Mouse (Mus musculus): Measurements from ENCODE around the gene Zfp60. TPM values are rescaled to one million over a fixed set of nuclear protein-coding genes. Genes with fewer than 3 reads are reported as not detected.

The Zfp60 gene
- polyA plus RNA-seq (2012; ENCODE audit: insufficient read depth, insufficient read length, low replicate concordance, missing spikeins), result not detected in 2 replicates

GRCm38 (mm10) chr7:27731281-27731883 is at the start of gene Zfp60:
Zfp60 (plus strand) TSS chr7:27731389.
- Histone ChIP-seq H3K4me3 (ENCODE audit: insufficient read depth, low read depth, low read length) (peak within 1 kb of the TSS; percentile 66), H3K27ac (ENCODE audit: insufficient read depth, low read depth, low read length) (peak within 1 kb of the TSS; percentile 81), H3K4me1 (ENCODE audit: control insufficient read depth, insufficient read depth, low read length) (peaks cover 14% of the 10 kb centered on the region)
- under 1% methylated on average over 35 of the region's 35 CpGs for WGBS
- TF ChIP-seq POLR2A (IDR thresholded peaks at IDR 0.05; ENCODE audit: insufficient read depth, low read depth, low read length), result peak; percentile 92
- peak; percentile 56; the same call in 1 of the 2 replicates for TF ChIP-seq CTCF (IDR thresholded peaks at IDR 0.05; ENCODE audit: insufficient read depth, low read depth, low read length)

- Histone ChIP-seq H3K27ac (ENCODE audit: insufficient read depth, low read depth, low read length) (no peak overlapping the region), H3K4me3 (ENCODE audit: insufficient read depth, low read depth, low read length) (no peak overlapping the region), H3K4me1 (ENCODE audit: control insufficient read depth, insufficient read depth, low read length) (no peaks in the 10 kb centered on the region; the same call in 1 of the 2 replicates)
- WGBS, result 27% methylated on average over 2 of the region's 2 CpGs
- TF ChIP-seq POLR2A (IDR thresholded peaks at IDR 0.05; ENCODE audit: insufficient read depth, low read depth, low read length), result no peak
- TF ChIP-seq CTCF (IDR thresholded peaks at IDR 0.05; ENCODE audit: insufficient read depth, low read depth, low read length), result no peak
These were observed 48.0 kb upstream of the Zfp60 start for GRCm38 (mm10) chr7:27683218-27683617.

- Histone ChIP-seq H3K4me3 (ENCODE audit: insufficient read depth, low read depth, low read length) (no peak overlapping the region), H3K4me1 (ENCODE audit: control insufficient read depth, insufficient read depth, low read length) (no peaks in the 10 kb centered on the region; the same call in 1 of the 2 replicates), H3K27ac (ENCODE audit: insufficient read depth, low read depth, low read length) (no peak overlapping the region)
- TF ChIP-seq POLR2A (IDR thresholded peaks at IDR 0.05; ENCODE audit: insufficient read depth, low read depth, low read length) (no peak), CTCF (IDR thresholded peaks at IDR 0.05; ENCODE audit: insufficient read depth, low read depth, low read length) (no peak)
- 22% methylated on average over 5 of the region's 5 CpGs for WGBS
These were observed 46.0 kb upstream of the Zfp60 start for GRCm38 (mm10) chr7:27685220-27685619.

- Histone ChIP-seq H3K4me3 (ENCODE audit: insufficient read depth, low read depth, low read length) (no peak overlapping the region), H3K27ac (ENCODE audit: insufficient read depth, low read depth, low read length) (no peak overlapping the region), H3K4me1 (ENCODE audit: control insufficient read depth, insufficient read depth, low read length) (peaks cover 1% of the 10 kb centered on the region)
- WGBS, result 0% methylated on average over 6 of the region's 6 CpGs
- TF ChIP-seq CTCF (IDR thresholded peaks at IDR 0.05; ENCODE audit: insufficient read depth, low read depth, low read length), result no peak
- TF ChIP-seq POLR2A (IDR thresholded peaks at IDR 0.05; ENCODE audit: insufficient read depth, low read depth, low read length), result no peak
These were observed 45.5 kb upstream of the Zfp60 start for GRCm38 (mm10) chr7:27685681-27686080.

GRCm38 (mm10) chr7:27687043-27687442 is 44.1 kb upstream of the Zfp60 start:
- peaks cover 2% of the 10 kb centered on the region for H3K4me1 ChIP-seq (ENCODE audit: control insufficient read depth, insufficient read depth, low read length)
- WGBS, result 87% methylated on average over 1 of the region's 1 CpGs
- H3K27ac ChIP-seq (ENCODE audit: insufficient read depth, low read depth, low read length), result no peak overlapping the region
- TF ChIP-seq CTCF (IDR thresholded peaks at IDR 0.05; ENCODE audit: insufficient read depth, low read depth, low read length) (no peak), POLR2A (IDR thresholded peaks at IDR 0.05; ENCODE audit: insufficient read depth, low read depth, low read length) (no peak)
- H3K4me3 ChIP-seq (ENCODE audit: insufficient read depth, low read depth, low read length), result no peak overlapping the region

GRCm38 (mm10) chr7:27687836-27688235 is 43.4 kb upstream of the Zfp60 start:
- Histone ChIP-seq H3K4me3 (ENCODE audit: insufficient read depth, low read depth, low read length) (no peak overlapping the region), H3K27ac (ENCODE audit: insufficient read depth, low read depth, low read length) (no peak overlapping the region), H3K4me1 (ENCODE audit: control insufficient read depth, insufficient read depth, low read length) (peaks cover 2% of the 10 kb centered on the region)
- 70% methylated on average over 3 of the region's 3 CpGs for WGBS
- no peak for TF ChIP-seq POLR2A (IDR thresholded peaks at IDR 0.05; ENCODE audit: insufficient read depth, low read depth, low read length)
- TF ChIP-seq CTCF (IDR thresholded peaks at IDR 0.05; ENCODE audit: insufficient read depth, low read depth, low read length), result no peak

- Histone ChIP-seq H3K27ac (ENCODE audit: insufficient read depth, low read depth, low read length) (no peak overlapping the region), H3K4me3 (ENCODE audit: insufficient read depth, low read depth, low read length) (no peak overlapping the region), H3K4me1 (ENCODE audit: control insufficient read depth, insufficient read depth, low read length) (peaks cover 2% of the 10 kb centered on the region)
- TF ChIP-seq CTCF (IDR thresholded peaks at IDR 0.05; ENCODE audit: insufficient read depth, low read depth, low read length), result no peak
- TF ChIP-seq POLR2A (IDR thresholded peaks at IDR 0.05; ENCODE audit: insufficient read depth, low read depth, low read length), result no peak
- 28% methylated on average over 14 of the region's 14 CpGs for WGBS
These were observed 42.9 kb upstream of the Zfp60 start for GRCm38 (mm10) chr7:27688246-27688788.

GRCm38 (mm10) chr7:27688815-27689612 is 42.2 kb upstream of the Zfp60 start, which contains the start of gene Zfp607b:
Zfp607b (plus strand) TSS chr7:27689340.
- TF ChIP-seq CTCF (IDR thresholded peaks at IDR 0.05; ENCODE audit: insufficient read depth, low read depth, low read length), result no peak
- no peak for TF ChIP-seq POLR2A (IDR thresholded peaks at IDR 0.05; ENCODE audit: insufficient read depth, low read depth, low read length)
- peak within 1 kb of the TSS; percentile 43 for H3K4me3 ChIP-seq (ENCODE audit: insufficient read depth, low read depth, low read length)
- H3K4me1 ChIP-seq (ENCODE audit: control insufficient read depth, insufficient read depth, low read length), result peaks cover 2% of the 10 kb centered on the region
- WGBS, result 1% methylated on average over 19 of the region's 19 CpGs
- H3K27ac ChIP-seq (ENCODE audit: insufficient read depth, low read depth, low read length), result peak within 1 kb of the TSS; percentile 40

GRCm38 (mm10) chr7:27691076-27691475 is 40.1 kb upstream of the Zfp60 start:
- H3K4me3 ChIP-seq (ENCODE audit: insufficient read depth, low read depth, low read length), result no peak overlapping the region
- WGBS, result 42% methylated on average over 5 of the region's 5 CpGs
- no peak for TF ChIP-seq POLR2A (IDR thresholded peaks at IDR 0.05; ENCODE audit: insufficient read depth, low read depth, low read length)
- peak; percentile 59 for TF ChIP-seq CTCF (IDR thresholded peaks at IDR 0.05; ENCODE audit: insufficient read depth, low read depth, low read length)

More at GRCm38 (mm10) chr7:27691076-27691475, 40.1 kb upstream of the Zfp60 start:
- Histone ChIP-seq H3K4me1 (ENCODE audit: control insufficient read depth, insufficient read depth, low read length) (peaks cover 2% of the 10 kb centered on the region), H3K27ac (ENCODE audit: insufficient read depth, low read depth, low read length) (no peak overlapping the region)

Data from olfactory bulb, adult 2 months (tissue).